Mouse (Mus musculus): ENCODE measurements around the gene Fam83b.

Gene Fam83b

GRCm38 (mm10) chr9:76566515-76567280 lies at the start of gene Fam83b:
Gene Fam83b (minus strand): TSS chr9:76567116.
- DNase-seq (ENCODE audit: low read depth), result no peak

DNA sequence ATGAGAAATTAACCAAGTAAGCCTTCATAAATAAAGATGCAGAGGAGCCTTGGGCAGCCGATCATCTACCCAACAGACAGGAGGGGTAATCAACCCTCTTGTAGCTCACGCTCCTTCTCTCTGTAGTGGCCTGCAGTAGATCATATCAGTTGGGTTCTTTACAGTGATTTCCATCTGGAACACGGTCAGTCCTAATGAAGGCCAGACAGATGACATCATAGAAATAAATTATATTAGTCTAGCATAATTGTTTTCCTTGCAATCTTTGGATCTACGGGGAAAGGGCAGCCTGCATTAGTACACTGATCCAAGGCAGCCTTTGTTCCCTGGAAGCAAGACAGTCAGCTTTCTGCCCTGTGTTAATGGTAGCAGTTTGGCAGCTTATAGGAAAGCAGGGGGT lies 47.2 kb upstream of the Fam83b start:
- no peak for DNase-seq (ENCODE audit: low read depth)

DNA sequence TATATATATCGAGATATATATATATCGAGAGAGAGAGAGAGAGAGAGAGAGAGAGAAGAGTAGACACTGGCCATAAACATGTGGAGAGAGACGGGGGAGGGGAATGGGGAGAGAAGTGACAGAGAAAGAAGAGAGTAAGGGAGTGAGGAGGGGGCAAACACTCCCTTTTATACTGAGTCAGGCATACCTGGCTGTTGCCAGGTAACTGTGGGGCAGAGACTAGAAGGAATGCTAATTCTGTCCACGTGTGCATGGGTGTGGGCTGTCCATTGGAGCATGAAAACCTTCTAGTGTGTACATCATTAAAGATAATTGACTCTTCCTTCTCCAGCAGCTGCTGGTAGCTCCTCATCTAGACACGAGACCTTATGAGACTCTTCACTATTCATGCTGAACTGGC lies 36.8 kb upstream of the Fam83b start:
- DNase-seq (ENCODE audit: low read depth), result no peak

- no peak for DNase-seq (ENCODE audit: low read depth)
These were observed 36.0 kb upstream of the Fam83b start for GRCm38 (mm10) chr9:76602874-76603273.

DNA sequence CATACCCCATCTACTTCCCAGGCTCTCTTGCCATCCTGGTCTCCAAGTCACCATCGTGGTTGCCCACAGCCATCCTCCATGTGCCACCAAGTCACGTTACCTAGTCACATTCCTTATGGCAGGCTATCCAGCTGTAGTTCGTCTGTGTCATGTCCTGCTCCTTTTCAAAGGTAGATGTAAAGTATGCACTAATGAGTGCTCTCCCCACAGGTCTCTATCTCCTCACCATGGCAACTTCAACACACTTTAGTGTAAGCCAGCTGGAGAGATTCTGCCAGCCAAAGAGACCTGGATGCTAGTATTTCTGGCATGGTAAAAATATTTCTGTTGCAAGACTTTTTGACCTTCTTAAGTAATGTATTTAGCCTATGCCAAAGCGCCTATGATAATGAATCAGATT lies 30.5 kb upstream of the Fam83b start:
- no peak for DNase-seq (ENCODE audit: low read depth)

DNA sequence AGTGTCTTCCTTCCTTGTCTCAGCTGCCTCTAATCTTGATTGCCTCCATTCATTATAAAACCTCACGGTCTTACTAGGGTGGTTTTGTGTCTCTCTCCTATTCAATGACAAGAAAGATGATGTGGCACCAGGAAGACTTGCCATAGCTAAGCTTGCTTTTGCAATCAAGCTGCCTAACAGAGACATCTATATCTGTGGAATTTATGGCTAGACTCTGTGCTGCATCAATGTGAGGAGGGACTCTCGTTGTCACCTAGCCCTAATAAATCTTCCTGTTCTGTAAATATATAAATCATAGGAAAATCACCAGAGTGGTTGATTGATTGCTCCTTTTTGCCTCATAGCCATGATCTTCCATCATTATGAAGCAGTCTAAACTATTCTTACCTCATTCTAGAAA lies 26.9 kb upstream of the Fam83b start:
- DNase-seq (ENCODE audit: low read depth), result no peak

GRCm38 (mm10) chr9:76583943-76584342 lies 17.0 kb upstream of the Fam83b start:
- DNase-seq (ENCODE audit: low read depth), result no peak

- no peak for DNase-seq (ENCODE audit: low read depth)
These were observed 15.1 kb upstream of the Fam83b start for GRCm38 (mm10) chr9:76581966-76582365.

GRCm38 (mm10) chr9:76567281-76567655 lies 352 bp upstream of the Fam83b start:
- DNase-seq (ENCODE audit: low read depth), result no peak

- DNase-seq (ENCODE audit: low read depth), result no peak
These were observed 1.3 kb downstream of the Fam83b start for GRCm38 (mm10) chr9:76565656-76566055.

- DNase-seq (ENCODE audit: low read depth), result no peak
These were observed 2.8 kb downstream of the Fam83b start for GRCm38 (mm10) chr9:76564071-76564470.

- no peak for DNase-seq (ENCODE audit: low read depth)
These were observed 4.1 kb downstream of the Fam83b start for GRCm38 (mm10) chr9:76562794-76563193.

- no peak for DNase-seq (ENCODE audit: low read depth)
These were observed 7.7 kb downstream of the Fam83b start for GRCm38 (mm10) chr9:76559240-76559639.

DNA sequence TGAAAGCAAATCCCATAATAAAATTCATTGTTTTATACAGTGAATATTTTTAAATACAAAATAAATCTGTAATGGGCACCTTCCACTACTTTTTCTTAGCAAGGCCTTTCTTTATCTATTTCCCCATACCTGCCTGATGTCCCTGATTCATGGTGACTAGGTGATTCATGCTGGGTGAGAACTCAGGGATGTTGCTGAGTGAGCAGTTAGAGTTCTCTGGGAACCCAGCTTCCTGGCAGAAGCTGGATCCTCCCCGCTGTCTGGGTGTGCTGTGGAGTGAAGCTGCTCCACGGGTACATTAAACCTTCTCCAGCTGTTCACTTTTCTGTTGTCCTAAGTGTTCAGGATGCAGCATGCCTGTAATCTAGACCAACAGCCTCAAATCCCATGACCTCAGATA lies 13.2 kb downstream of the Fam83b start:
- DNase-seq (ENCODE audit: low read depth), result no peak

GRCm38 (mm10) chr9:76553115-76553514 lies 13.8 kb downstream of the Fam83b start:
- no peak for DNase-seq (ENCODE audit: low read depth)

- no peak for DNase-seq (ENCODE audit: low read depth)
These were observed 20.2 kb downstream of the Fam83b start for GRCm38 (mm10) chr9:76546714-76547113.

GRCm38 (mm10) chr9:76540684-76541083 lies 26.2 kb downstream of the Fam83b start:
- DNase-seq (ENCODE audit: low read depth), result no peak

DNA sequence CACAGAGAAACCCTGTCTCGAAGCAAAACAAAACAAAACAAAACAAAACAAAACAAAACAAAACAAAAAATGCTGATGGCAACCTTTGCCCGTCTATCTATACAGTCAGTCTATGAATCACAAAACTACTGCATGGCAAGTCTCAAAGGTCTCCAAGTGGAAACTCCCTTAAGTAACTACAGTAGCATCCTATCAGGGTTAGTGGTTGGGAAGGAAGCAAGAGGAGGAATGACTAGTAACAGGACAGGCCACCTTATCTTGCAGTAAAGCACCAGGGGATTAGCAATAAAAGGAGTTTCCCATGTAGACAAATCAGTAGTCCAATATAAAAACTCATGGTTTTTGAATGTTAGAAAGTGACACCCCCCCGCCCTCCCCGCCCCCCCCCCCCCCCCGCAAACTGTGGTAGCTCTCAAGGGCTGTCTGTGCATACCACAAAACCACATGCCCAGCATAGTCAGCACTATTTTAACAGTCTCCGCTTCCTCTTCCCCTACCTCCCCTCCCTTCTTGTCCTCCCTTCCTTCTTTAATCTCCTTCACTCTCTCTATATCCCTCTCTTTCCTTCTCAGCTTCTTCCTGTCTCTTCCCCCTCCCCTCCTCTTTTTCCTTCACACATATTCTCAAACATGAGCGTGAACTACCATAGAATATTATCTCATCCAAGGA lies 26.8 kb downstream of the Fam83b start:
- DNase-seq (ENCODE audit: low read depth), result no peak

DNA sequence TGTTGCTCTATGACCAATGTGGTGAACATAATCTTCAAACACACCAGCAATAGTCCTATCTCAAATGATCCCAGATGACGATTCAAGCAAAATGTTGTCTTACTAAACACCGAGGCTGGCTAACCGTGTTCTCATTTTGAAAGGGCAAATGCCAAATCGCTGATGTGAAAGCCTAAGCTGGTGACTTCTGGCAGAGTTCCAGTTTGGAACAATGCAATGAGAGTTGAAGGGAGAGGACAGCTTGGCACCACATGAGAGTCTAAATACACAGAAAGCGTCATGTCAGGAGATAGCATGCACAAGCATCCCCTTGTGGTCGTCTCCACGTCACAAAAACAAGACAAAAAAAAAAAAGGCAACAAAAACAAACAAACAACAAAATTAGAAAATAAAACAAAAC lies 27.6 kb downstream of the Fam83b start:
- DNase-seq (ENCODE audit: low read depth), result no peak

GRCm38 (mm10) chr9:76536032-76536431 lies 30.9 kb downstream of the Fam83b start:
- no peak for DNase-seq (ENCODE audit: low read depth)

DNA sequence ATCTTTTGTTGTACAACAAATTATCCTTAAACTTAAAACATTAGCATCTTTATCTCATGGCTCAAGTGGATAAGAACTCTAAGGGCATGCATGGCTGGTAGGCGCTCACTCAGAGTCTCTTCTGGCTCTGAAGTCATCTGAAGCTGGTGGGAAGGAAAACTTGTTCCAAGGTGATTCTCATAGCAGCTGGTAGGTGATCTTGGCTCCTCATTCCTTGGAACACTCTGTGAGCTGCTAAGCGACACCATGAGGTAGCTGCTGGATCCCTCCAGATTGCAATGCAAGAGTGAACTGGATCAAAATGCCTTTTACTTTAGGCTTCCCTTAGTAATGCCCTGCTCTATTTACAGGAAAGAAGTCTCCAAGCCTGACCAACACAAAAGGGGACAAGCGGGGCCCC lies 34.5 kb downstream of the Fam83b start:
- DNase-seq (ENCODE audit: low read depth), result no peak

DNA sequence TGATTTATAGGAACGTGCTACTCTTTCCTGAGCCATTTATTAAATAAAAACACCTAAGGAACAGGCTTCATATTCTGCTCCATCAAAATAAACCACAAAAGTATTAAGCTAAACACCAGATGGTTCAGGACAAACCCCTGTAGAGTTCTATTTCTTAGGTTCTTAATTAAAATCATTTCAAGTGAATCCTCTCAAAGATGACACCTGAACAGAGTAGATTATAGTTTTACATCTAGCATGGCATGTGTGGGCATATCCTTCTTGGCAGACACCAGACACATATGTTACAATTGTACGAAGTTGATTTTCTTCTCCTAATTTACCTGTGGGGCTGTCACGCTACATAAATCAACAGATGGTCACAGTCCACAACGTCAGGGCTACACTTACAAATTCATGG lies 35.5 kb downstream of the Fam83b start:
- DNase-seq (ENCODE audit: low read depth), result no peak

GRCm38 (mm10) chr9:76525592-76525991 lies 41.3 kb downstream of the Fam83b start:
- no peak for DNase-seq (ENCODE audit: low read depth)

- DNase-seq (ENCODE audit: low read depth), result no peak
These were observed 43.8 kb downstream of the Fam83b start for GRCm38 (mm10) chr9:76523075-76523474.
